Mouse (Mus musculus) limb, embryonic 10.5 days (tissue): ENCODE results near the gene Abca6. TPM values are rescaled to one million over a fixed set of nuclear protein-coding genes. Genes with fewer than 3 reads are reported as not detected.

Experiments
- DNase-seq: peaks from one replicate; pipeline ENCODE4 v3.0.0-alpha.2; 2017; ENCODE audit warnings: low spot score
- H3K27ac ChIP-seq: fragments of 300-500 bp; sonication (generic); 2 replicates; pipeline ENCODE4 v1.5.1; 2016; ENCODE audit warnings: mild to moderate bottlenecking
- H3K27me3 ChIP-seq: fragments of 300-500 bp; sonication (generic); 2 replicates; pipeline ENCODE4 v1.6.1; 2016; ENCODE audit warnings: low read depth, mild to moderate bottlenecking; ENCODE audit not compliant: poor library complexity, severe bottlenecking
- H3K36me3 ChIP-seq: fragments of 300-500 bp; sonication (generic); 2 replicates; pipeline ENCODE4 v1.6.1; 2016; ENCODE audit warnings: mild to moderate bottlenecking, moderate library complexity
- H3K4me1 ChIP-seq: fragments of 300-500 bp; sonication (generic); 2 replicates; pipeline ENCODE4 v1.6.1; 2016
- H3K4me3 ChIP-seq: fragments of 300-500 bp; sonication (generic); 2 replicates; pipeline ENCODE4 v1.5.1; 2016; ENCODE audit warnings: mild to moderate bottlenecking, moderate library complexity
- H3K9me3 ChIP-seq: fragments of 300-500 bp; sonication (generic); replicated peaks from 2 replicates; pipeline ENCODE4 v1.6.1; 2016; ENCODE audit warnings: mild to moderate bottlenecking
- WGBS: fragments of 180-500 bp; shearing (Covaris S2); methylation state at CpG from one replicate; pipeline ENCODE4 v1.1.7; 2016; 5-methylcytosine and 5-hydroxymethylcytosine counted together
- polyA plus RNA-seq: library from polyadenylated mRNA; unstranded; fragments of >200 nt; fragmentation: Nextera tagmentation; extraction: Ambion mirVana; gene quantifications from 2 replicates; pipeline ENCODE4 v1.2.1, GENCODE M21; 2016

Abca6 gene
- polyA plus RNA-seq, 1 experiment from 2014 or later: 0.19 TPM

- H3K4me3 ChIP-seq: no peak within 1 kb of the TSS
- no peaks in the 10 kb centered on the region for H3K36me3 ChIP-seq
- H3K9me3 ChIP-seq: no peaks in the 10 kb centered on the region
- peak within 1 kb of the TSS; percentile 50; the same call in 1 of the 2 replicates for H3K27ac ChIP-seq
- DNase-seq: no peak
- H3K4me1 ChIP-seq: peaks cover 32% of the 10 kb centered on the region
- H3K27me3 ChIP-seq: no peaks in the 10 kb centered on the region
- 63% methylated on average over 12 of the region's 12 CpGs for WGBS
These were observed 83.9 kb downstream of the Abca6 start, which contains the start of gene Abca9 for GRCm38 (mm10) chr11:110167459-110168251. Gene Abca9 (minus strand): TSS chr11:110168196.

- Histone ChIP-seq H3K27me3 (no peaks in the 10 kb centered on the region), H3K9me3 (no peaks in the 10 kb centered on the region), H3K4me1 (peaks cover 32% of the 10 kb centered on the region), H3K36me3 (no peaks in the 10 kb centered on the region), H3K27ac (no peak overlapping the region), H3K4me3 (no peak overlapping the region)
- 23% methylated on average over 3 of the region's 3 CpGs for WGBS
- DNase-seq: no peak
These were observed 85.8 kb downstream of the Abca6 start for GRCm38 (mm10) chr11:110165822-110166221.

- DNase-seq: no peak
These were observed 86.2 kb downstream of the Abca6 start for GRCm38 (mm10) chr11:110165409-110165808.

GRCm38 (mm10) chr11:110157059-110157458 lies 94.5 kb downstream of the Abca6 start:
- Histone ChIP-seq H3K9me3 (no peaks in the 10 kb centered on the region), H3K27ac (no peak overlapping the region), H3K36me3 (no peaks in the 10 kb centered on the region), H3K27me3 (no peaks in the 10 kb centered on the region), H3K4me3 (no peak overlapping the region), H3K4me1 (peaks cover 6% of the 10 kb centered on the region; the same call in 1 of the 2 replicates)
- WGBS: 52% methylated on average over 6 of the region's 6 CpGs
- DNase-seq: no peak

More at GRCm38 (mm10) chr11:110165409-110165808, 86.2 kb downstream of the Abca6 start:
- H3K4me3 ChIP-seq: no peak overlapping the region
- H3K4me1 ChIP-seq: peaks cover 32% of the 10 kb centered on the region
- no peaks in the 10 kb centered on the region for H3K9me3 ChIP-seq
- no peak overlapping the region for H3K27ac ChIP-seq
- no peaks in the 10 kb centered on the region for H3K36me3 ChIP-seq
- no peaks in the 10 kb centered on the region for H3K27me3 ChIP-seq

- Histone ChIP-seq H3K27me3 (no peaks in the 10 kb centered on the region), H3K9me3 (no peaks in the 10 kb centered on the region), H3K27ac (no peak overlapping the region), H3K4me1 (peaks cover 6% of the 10 kb centered on the region; the same call in 1 of the 2 replicates), H3K36me3 (no peaks in the 10 kb centered on the region), H3K4me3 (no peak overlapping the region)
- 98% methylated on average over 11 of the region's 11 CpGs for WGBS
- no peak for DNase-seq
These were observed 95.6 kb downstream of the Abca6 start for GRCm38 (mm10) chr11:110155985-110156384.

- Histone ChIP-seq H3K9me3 (no peaks in the 10 kb centered on the region), H3K36me3 (no peaks in the 10 kb centered on the region), H3K4me1 (no peaks in the 10 kb centered on the region), H3K27me3 (no peaks in the 10 kb centered on the region), H3K27ac (no peak overlapping the region), H3K4me3 (no peak overlapping the region)
- 96% methylated on average over 5 of the region's 5 CpGs for WGBS
- DNase-seq: no peak
These were observed 103.9 kb downstream of the Abca6 start for GRCm38 (mm10) chr11:110147640-110148039.

- no peaks in the 10 kb centered on the region for H3K36me3 ChIP-seq
These were observed 106.2 kb downstream of the Abca6 start for GRCm38 (mm10) chr11:110145421-110145820.

GRCm38 (mm10) chr11:110130760-110131159 lies 120.8 kb downstream of the Abca6 start:
- Histone ChIP-seq H3K9me3 (no peaks in the 10 kb centered on the region), H3K27ac (no peak overlapping the region), H3K27me3 (no peaks in the 10 kb centered on the region), H3K4me3 (no peak overlapping the region), H3K36me3 (no peaks in the 10 kb centered on the region), H3K4me1 (peaks cover 6% of the 10 kb centered on the region)
- DNase-seq: no peak
- 92% methylated on average over 5 of the region's 5 CpGs for WGBS

More at GRCm38 (mm10) chr11:110145421-110145820, 106.2 kb downstream of the Abca6 start:
- Histone ChIP-seq H3K4me3 (no peak overlapping the region), H3K9me3 (no peaks in the 10 kb centered on the region), H3K4me1 (no peaks in the 10 kb centered on the region), H3K27ac (no peak overlapping the region), H3K27me3 (no peaks in the 10 kb centered on the region)
- DNase-seq: no peak
- 92% methylated on average over 11 of the region's 11 CpGs for WGBS

Other genes starting within 250 kb of the Abca6 start
- not detected in 2 replicates for gene Abca8a, start 155.8 kb downstream of the Abca6 start, polyA plus RNA-seq
- gene Abca9, start 83.6 kb downstream of the Abca6 start, polyA plus RNA-seq: 0.48 and 0.51 TPM in 2 replicates
- gene Abca5, start 85.9 kb upstream of the Abca6 start, polyA plus RNA-seq: 2.2 and 2.9 TPM in 2 replicates
- 46.6 and 49.1 TPM in 2 replicates for gene Map2k6, start 147.3 kb upstream of the Abca6 start, polyA plus RNA-seq